Mouse (Mus musculus) liver, postnatal 0 days (tissue): ENCODE measurements around the gene Agap1.

Experiments used
- CTCF ChIP-seq: sonication (generic); IDR thresholded peaks from 2 replicates; pipeline ENCODE4 v1.5.1; 2016; ENCODE audit warnings: antibody characterized with exemption, low read depth
- EP300 ChIP-seq: IDR thresholded peaks from 2 replicates; pipeline ENCODE4 v1.6.1; 2016; ENCODE audit warnings: antibody characterized with exemption, low read depth, mild to moderate bottlenecking

DNA sequence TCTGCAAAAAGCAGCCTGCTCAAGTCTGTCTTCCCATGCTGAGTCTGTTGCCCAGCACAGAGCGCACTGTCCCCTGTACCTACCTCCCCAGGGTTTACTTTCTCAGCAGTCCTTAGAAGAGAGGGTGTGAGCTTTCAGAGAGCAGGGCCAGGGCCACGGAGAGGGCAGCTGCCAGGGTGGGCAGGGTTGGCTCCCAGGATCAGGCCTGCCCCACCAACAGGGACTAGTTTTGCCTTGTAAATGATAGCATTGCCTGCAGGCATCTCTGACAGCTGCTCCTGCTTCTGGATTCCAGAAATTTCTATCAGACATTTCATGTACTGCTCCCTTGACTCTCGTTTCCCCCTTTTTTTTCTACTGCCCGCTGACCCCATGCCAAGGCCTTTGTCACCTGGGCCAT is 16.8 kb downstream of the Agap1 start:
- TF ChIP-seq EP300 (no peak), CTCF (no peak)
